Mouse (Mus musculus) MEL-GATA-1-ER (cell line): ENCODE measurements at regions not wholly inside any gene's neighbourhood (a gene's known extent, or its start where the extent isn't known, plus 50 kb on each side); places are given as distances from the start of the nearest gene placed in this dataset.

Source experiments
- DNase-seq: peaks from one replicate; pipeline ENCODE4 v3.0.0-alpha.2; 2012; ENCODE audit warnings: low read depth; ENCODE audit errors: extremely low read depth

DNA sequence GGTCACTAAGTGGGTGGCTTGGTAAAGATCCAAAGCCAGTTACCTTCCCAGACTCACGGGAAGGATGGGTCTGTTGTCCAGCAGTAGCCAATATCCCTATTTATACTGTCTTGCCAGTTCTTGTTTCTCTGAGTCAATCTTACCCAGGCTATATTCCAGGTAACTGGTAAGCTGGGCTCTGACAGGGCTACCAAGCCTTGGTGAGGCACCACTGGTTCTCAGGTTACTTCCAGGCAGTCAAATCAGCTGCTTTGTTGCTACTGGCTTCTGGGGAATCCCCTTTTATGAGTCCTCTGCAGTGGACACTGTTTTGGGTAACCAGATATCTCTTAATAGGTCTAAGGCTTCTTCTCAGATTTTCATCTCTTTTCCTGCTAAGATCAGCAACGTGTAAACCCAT, 178.8 kb upstream of the Nampt start:
- DNase-seq, result no peak

- peak; percentile 77 for DNase-seq
Observed at GRCm38 (mm10) chr12:32642493-32642892, 176.9 kb upstream of the Nampt start.

GRCm38 (mm10) chr12:32653096-32653495, 166.2 kb upstream of the Nampt start:
- peak; percentile 17 for DNase-seq

- DNase-seq, result no peak
Observed at GRCm38 (mm10) chr12:32656194-32656593, 163.2 kb upstream of the Nampt start.

GRCm38 (mm10) chr12:32661782-32662413, 157.4 kb upstream of the Nampt start:
- no peak for DNase-seq

GRCm38 (mm10) chr12:32666040-32666439, 153.3 kb upstream of the Nampt start:
- DNase-seq, result no peak

GRCm38 (mm10) chr12:32677908-32678307, 141.4 kb upstream of the Nampt start:
- DNase-seq, result no peak

DNA sequence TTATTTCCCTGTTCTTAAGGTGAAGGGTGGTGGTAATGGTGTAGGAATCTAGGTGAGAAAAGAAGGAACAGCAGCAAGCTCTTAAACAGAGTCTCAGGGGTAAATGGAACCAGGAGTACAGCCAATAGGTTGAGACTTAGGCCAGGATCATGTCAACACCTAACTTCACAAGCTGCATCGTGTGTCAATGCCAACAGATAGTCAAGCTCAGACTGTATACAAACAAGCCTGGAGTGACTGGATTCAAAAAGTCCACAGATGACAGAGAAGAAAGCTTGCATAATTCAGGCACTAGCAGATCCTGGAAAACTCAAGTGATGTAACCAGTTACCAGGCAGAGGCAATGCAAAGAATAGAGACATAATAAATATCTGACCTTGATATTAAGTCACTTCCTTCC, 140.6 kb upstream of the Nampt start:
- no peak for DNase-seq

GRCm38 (mm10) chr12:32681910-32682309, 137.4 kb upstream of the Nampt start:
- DNase-seq, result no peak

DNA sequence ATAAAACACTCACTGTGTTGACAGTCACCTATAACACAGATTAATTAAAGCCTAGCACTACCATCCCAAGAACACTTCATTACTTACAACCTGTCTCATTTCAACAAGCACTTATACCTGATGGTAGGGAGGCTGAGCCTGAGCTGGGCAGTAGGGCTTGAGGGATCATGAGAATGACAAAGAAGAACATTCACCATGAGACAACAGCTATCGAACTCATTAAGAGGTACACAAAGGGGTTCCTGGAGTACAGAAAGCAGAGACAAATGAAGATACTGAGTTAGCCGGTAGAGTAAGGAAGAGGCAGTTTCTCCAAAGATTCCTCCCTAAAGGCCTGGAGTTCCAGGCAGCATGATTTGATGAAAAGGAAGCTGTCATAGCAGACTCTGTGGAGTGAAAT, 136.0 kb upstream of the Nampt start:
- DNase-seq, result no peak

DNA sequence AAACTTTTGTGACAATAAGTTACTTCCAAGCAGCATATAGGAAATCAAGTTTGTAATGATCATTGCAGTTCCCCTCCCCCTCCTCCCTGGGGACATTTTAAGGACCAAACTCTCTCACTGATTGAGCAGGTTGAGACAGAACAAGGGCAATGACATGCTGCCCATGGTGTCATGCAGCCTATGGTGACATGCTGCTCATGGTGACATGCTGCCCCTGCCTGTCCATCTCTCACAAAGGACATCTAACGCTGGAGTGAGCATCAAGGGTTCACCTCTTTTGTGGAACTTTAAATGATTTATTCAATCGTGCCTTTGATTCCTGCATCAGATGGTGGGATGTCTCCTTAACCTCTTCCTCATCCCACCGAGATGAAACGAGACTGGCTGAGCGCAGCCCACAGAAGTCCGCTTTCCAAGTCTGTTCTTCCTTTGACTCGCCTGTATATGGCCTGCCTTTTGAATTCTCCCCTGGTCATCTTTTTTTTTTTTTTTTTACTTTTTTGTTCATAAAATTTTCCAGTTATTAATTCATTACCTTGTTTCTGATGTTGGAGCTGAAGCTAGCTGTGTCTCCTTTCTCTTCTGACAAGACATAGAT, 133.5 kb upstream of the Nampt start:
- DNase-seq, result no peak

GRCm38 (mm10) chr12:32689361-32689760, 130.0 kb upstream of the Nampt start:
- DNase-seq, result no peak

DNA sequence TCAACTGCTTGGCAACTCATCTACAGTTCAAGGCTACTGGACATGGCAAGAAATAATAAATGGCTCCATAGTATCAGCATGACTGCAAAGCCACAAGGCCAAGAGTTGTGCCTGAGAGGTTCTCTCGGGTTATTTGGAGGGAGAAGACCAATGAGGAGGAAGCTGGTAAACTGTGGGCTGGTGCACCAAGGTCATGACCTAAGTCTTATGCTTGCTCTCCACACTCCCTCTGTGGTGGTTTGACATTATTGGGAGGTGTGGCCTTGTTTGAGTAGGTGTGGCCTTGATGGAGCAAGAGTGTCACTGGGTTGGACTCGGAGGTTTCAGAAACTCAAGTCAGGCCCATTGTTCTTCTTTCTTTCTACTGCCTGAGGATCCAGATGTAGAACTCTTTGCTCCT, 129.2 kb upstream of the Nampt start:
- DNase-seq, result no peak

DNA sequence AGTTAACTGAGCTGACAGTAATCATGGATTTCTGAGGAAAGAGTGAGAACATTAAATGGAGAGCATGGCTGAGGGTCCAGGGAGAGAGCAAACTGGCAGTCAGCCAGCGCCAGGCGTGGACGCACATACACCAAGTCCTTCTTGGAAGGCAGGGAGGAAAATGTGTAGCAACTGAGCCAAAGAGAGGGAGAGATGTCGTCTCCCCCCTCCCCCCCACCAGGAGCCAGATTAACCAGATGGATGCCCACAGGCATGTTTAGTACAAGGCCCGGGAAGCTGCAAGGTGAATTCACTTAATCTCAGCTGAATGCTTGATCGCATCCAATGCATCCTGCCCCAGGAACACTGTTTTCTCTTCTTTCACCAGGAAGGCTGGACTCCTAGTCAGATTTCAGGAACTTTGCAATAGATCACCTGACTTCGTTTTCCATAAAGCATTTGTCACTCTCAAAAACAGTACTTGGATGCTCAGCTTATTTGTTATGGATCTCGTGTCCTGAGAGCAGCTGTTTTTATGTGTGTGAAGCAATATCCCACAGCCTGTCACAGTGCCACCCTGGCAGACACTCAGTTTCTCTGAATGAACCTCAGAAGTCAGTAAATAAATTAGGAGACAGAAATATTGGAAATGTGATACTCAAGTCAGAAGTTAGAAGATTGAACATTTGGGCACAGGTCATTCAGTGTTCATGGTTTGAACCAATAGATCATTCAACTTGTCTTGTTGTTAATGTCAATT, 127.1 kb upstream of the Nampt start:
- no peak for DNase-seq

- DNase-seq, result no peak
Observed at GRCm38 (mm10) chr12:32692962-32693361, 126.4 kb upstream of the Nampt start.

DNA sequence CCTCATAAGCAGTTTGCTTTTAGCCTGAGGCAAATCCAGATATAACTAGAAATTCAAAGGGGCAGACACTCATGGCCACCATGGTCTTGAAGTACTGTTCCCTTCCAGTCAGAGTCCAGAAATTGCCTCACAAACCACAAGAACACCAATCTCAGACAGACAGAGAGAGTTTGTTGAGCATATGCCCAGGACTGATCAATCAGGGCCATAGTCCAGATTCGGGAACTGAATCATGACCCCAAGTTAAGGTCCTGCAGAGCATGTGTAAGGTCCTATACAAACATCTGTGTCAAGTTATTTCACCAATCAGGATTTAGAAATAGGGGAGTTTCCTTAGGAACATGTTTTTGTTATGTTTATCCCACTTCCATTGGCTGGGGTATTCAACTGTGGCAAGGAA, 125.7 kb upstream of the Nampt start:
- DNase-seq, result no peak

- no peak for DNase-seq
Observed at GRCm38 (mm10) chr12:32696832-32697231, 122.5 kb upstream of the Nampt start.

DNA sequence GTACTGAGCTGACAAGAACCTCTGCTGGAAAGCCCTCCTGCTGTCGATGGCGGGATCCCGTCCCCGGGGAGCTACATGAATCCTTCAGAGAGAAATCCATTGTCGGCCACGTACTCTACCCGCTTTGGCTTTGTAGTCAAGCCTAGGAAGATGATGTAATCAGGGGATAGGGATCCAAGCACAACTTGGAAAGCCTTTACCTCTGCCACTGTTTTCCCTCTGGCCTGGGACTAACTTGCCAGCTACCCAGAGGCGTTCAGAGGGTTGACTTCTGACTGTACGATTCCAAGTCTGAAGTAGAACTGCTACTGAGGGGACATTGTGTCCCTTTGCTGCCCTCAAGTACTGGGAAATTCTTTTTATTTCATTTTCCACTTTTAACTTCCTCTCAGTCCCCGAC, 110.2 kb upstream of the Nampt start:
- DNase-seq, result no peak

GRCm38 (mm10) chr12:32717129-32717921, 102.0 kb upstream of the Nampt start:
- DNase-seq, result no peak

DNA sequence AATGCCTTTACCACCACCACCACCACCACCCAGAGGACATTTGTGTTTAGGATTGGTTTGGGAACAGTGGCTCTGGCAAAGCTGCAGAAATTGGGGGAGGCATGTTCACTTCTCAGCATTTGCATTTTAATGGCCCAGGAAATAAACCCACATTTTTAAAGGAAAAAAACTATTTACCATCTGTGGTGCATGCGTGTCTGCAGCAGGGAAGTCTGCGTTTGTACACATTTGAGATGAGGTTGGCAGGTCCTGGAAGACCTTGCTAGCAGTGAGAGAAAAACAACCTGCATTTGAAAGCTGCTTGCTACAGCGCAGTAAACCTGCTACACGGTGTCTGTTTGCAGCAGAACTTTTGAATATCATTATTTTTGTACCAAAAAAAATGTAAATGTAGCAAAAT, 100.1 kb upstream of the Nampt start:
- DNase-seq, result no peak

DNA sequence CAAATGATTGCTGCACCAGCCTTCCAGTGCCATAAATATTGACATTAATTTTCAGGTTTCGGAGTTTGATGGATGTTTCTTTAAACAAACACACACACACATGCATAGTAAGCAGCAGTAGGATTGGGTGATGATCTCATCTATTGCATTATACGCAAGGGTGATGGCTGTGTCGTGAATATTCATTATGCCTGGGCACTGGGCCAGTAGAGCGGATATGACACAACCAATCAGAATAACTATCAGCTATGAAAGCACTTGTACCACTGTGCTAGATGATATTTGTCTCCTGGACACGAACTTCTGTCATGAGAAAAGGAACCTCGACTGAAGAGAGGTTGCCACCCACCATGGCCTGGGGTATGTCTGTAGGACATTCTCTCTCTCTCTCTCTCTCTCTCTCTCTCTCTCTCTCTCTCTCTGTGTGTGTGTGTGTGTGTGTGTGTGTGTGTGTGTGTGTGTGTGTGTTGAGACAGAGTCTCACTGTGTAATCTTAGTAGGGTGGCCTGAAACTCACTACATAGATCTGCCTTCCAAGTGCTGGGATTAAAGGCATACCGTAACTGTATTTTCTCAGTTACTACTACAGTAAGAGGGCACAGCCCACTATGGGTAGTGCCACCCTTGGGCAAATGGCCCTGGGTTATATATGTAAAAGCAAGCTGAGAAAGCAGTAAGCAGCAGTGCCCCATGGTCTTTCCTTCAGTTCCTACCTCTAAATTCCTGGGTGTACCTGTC, 94.7 kb upstream of the Nampt start:
- no peak for DNase-seq
